Mouse (Mus musculus) left cerebral cortex, postnatal 10 days (tissue): ENCODE data around the gene Ghrh. TPM values are rescaled to one million over a fixed set of nuclear protein-coding genes. Genes with fewer than 3 reads are reported as not detected.

Source experiments
- DNase-seq, 2 experiments: peaks; one replicate each; pipeline ENCODE4 v3.0.0; 2021 to 2022; ENCODE audit warnings: low spot score in 2 of 2, mixed read lengths in 1 of 2; ENCODE audit errors: extremely low spot score in 1 of 2
- intact Hi-C: fragments of 180-260 bp; cut with DNase I; formaldehyde crosslinking; loops from one replicate; pipeline ENCODE4 v1.15.1; 2025
- total RNA-seq, 2 experiments: library from RNA; stranded (reverse); gene quantifications; 2 replicates each; pipeline ENCODE4 v1.2.3; 2021

Ghrh gene
- total RNA-seq, 2 experiments from 2014 or later: not detected

DNA sequence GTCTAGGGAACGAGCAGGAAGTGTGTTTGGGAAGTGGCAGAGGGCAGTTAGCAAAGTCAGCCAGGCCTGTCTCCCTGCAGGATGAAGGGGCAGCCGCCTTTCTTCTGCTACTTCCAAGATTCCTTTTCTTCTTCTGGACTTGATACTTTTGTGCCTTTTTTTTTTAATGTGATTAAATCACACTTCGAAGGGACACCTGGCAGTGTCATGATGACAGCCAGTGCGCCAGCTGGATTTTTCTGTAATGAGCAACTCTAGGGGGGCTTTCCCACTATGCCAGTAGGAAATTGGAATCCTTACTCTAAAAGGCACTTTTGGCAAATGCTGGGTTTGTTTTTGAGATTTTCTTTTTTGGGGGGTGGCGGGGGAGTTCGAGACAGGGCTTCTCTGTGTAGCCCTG, 31.8 kb downstream of the Ghrh start:
- DNase-seq: no peak
- intact Hi-C loops: no loop called here

DNA sequence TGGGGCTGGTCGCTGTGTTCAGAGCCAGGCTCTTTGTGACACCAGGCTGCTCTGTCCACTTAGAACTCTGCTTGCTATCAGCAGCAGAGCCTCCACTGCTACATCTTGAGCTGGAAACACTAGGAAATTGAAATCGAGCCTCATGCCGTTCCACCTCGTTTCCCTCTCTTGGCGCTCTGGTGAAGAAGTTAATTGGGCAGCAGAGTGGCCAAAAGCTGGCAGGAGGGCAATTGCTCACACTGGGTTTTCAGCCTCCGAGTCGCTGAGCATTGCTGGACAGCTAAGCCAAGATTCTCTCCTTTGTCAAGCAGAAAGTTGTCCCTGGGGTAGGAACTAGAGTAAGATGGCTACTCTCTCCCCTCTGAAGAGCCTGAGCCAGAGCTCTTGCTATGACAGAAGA, 33.0 kb downstream of the Ghrh start:
- intact Hi-C loops: no loop called here
- DNase-seq: no peak

DNA sequence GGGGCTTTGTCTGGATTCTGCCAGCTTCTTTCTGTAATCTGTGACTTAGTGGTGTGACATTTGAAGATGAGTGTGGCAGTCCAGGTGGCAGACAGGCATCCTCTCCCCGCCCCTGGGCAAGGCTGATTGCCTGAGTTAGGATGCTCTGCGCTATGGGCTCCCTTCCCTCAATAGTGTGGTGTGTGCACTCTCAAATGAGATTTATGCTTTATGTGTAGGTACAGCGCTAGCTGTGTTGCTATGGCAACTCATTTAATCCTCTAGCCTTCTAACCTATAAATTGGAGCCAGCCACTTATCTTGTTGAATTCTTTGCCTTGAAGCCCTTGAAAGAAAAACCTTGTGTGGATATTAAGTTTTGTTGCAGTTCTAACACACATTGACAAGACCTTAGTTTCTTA, 33.6 kb downstream of the Ghrh start:
- intact Hi-C loops: no loop called here
- no peak for DNase-seq

DNA sequence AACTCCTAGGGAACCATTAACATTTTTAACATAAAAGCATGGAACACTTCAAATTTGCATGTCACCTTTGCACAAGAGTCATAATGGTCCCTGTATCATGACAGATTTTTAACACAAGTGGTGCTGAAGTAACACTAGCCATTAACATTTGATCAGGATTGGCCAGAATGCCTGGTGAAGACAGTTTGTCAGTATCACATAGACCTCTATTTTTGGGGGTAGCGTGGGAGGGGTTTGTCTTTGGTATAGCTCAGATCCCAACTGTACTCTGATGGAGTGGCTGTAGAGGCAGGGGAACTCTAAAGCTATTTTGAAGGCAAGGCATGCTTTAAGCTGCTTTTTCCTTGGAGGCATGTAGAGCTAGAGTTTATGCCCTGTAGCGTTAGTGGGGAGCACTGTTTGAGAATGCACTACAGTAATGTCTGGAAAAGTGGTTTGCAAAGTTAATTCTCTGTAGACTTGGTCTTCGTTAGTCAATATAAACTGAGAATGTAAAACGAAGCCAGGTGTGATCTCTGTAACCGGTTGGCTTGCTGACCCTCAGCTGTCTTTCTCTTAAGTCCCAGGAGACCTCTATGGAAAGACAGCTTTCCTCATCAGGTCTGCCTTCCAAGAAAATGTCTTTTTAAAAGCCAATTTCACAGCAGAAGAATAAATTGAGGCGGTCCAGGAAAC, 36.2 kb downstream of the Ghrh start:
- intact Hi-C loops: no loop called here
- no peak for DNase-seq

DNA sequence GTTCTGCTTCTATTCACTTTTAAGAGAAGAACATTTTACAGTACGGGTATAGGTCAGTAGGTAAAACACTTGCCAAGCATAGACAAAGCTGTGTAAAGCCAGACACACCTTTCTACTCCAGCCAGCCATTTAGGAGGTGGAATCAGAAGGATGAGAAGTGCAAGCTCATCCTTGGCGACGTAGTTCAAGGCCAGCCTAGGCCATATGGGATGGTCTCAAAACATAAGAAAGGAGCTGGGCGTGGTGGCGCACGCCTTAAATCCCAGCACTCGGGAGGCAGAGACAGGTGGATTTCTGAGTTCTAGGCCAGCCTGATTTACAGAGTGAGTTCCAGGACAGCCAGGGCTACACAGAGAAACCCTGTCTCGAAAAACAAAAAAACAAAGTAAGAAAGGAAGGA, 37.7 kb downstream of the Ghrh start:
- intact Hi-C loops: no loop called here
- DNase-seq: no peak

DNA sequence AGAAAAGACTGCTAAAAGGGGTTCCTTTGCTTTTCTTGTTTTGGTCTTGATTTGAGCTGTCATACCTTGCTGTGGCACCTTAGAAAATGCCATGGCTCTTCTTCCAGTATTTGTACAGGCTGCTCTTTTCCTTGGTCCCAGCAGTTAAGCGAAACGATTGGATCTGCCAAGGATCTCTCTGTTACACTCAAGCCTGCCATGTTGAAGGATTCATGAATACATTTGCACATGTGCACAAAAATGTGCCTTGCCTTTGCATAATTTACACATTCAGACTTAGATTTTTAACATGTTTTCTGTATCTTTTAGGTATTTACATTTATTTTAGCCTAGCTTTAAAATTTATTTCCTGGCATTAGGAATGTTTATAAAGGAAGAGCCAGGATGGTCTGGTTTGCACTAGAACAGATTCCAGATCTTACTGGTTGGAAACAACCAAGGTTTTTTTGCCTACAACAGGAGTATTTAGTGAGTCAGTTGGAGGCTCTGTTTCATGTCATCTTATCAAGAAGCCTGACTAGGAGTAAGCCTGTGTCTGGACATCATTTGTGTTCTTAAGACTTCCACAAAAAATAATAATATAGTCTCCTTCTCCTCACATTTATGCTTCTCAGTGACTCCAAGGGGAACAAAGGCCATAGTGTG, 38.9 kb downstream of the Ghrh start:
- no peak for DNase-seq
- intact Hi-C loops: no loop called here

DNA sequence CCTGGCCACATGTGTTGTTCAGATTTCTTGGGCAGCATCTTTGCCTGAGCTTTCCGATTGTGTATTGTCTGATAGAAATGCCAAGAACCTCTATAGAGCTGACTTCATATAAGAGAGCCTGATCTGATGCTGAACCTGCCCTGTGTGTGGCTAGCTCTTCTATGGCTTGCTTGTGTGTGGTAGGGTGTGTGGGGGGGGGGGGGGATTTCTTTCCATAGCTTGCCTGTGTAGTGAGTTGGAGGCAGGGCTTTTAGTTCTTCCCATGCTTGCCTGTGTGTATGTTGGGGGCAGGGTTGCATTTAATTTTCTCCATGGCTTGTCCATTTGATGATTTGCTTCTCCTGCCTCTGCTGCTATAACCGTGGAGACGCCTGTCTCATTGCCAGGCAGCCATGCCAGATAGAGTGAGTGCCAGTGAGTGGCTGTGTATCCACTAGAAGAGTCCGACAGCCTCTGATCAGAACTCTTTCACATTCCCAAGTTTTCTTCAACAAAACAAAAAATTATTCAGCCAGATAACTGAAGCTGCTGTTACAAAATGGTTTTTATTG, 39.5 kb downstream of the Ghrh start:
- DNase-seq: peak in 1 of 2 experiments; percentile 44
- intact Hi-C loops: no loop called here

DNA sequence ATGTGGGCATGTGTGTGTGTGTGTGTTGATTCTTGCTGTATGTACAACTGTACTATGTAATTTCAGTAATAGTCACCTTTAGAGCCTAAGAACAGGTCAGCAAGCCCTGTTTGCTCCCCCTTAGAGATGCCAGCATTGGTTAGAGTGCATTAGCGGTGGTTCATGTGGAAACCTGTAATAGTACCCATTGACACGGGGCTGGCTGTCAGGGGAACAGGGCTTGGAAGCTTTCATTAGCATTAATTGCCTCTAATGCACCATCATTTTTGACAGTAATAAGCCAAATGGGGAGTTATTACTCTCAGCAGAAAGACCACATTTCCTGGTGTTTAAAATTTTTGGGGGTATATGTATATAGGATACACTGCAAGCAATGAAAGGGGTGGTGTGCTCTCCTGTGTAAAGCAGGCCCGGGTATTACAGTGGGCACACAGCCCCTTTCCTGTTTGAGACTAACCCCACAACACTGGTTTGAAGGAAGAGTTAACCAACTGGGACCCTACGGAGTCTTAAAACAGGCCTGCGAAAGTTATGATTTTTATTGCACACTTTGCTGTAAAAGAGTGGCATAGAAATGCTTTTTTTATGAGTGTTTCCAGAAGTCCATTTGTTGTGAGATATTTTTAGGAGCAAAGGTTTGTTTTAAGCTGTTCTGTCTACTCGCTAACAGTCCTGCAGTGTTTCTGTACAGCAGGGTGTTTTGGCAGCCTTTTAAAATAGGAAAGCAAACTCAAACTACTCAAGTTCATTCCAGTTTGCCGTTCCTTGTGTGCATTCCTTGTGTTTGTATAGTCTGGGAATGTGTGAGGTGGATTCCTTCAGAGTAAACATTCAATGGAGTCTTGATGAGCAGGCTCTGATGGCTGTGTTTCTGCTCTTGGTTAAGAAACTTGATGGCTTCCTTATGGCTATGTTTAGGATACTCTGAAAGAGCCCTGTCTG, 40.9 kb downstream of the Ghrh start:
- no peak for DNase-seq
- intact Hi-C loops: no loop called here

DNA sequence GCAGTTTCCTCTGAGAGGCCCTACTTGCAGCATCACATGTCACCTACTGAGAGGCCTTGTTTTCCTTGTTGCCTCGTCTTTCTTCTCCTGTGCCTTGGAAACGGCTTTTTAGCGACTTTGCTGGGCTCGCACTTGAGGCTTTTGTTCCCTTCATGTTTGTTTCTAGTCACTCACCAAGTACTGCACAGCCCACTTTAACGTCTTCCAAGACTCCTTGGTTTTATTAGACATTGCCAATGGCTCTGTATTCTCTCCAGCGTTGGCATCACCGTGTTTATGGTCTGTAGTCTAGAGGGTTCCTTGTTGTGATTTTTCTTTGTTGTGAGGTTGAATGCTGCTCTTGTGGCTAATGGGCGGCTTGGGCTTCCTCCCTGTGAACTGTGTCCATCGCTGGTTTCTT, 44.2 kb downstream of the Ghrh start:
- peak in 1 of 2 experiments; percentile 46 for DNase-seq
- intact Hi-C loops: no loop called here

DNA sequence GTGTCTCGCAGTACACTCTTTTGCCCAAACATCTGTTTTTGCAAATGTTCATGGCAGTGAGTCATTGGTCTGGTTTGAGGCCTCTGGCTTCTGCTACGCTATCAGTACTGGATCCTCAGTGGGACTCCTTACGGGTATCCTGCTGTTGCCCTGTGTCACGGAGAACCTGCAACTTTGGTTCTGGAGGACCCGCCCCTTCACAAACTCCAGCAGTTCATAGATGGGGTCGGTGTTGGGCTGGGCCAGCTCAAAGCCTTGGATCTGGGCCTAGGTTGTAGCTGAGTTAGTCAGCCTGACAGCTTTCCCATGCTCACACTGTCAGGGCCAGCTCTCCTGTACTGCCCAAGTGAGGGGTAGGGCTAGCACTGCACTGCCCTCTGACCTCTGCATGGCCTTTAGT, 47.3 kb downstream of the Ghrh start:
- intact Hi-C loops: no loop called here
- DNase-seq: no peak

DNA sequence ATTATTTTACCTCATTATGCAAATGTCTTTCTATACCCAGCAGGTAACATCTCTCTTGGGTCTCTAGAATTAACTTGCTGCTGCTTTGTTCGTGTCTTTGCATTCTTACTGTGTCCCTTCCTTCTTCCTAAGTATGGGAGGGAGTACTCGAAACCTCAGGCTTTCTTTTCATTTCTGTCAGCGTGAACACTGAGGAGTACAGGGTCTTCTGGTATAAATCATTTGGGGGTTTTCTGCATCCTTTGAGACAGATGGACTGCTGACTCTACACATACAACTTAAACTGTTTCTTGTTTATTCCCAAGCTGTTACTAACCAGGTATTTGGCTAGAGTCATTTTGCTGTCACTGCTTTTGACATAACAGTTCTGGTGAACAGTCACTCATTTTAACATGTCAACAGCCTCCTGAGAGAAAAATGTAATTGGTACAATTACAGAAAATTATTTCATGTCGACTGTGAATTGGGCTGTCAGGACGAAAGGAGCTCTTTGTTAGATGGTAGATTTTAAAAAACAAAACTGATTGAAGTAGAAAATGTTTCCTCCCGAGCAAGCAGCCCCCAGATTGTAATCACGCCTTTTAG, 51.1 kb downstream of the Ghrh start:
- DNase-seq: no peak
- intact Hi-C loops: no loop called here

DNA sequence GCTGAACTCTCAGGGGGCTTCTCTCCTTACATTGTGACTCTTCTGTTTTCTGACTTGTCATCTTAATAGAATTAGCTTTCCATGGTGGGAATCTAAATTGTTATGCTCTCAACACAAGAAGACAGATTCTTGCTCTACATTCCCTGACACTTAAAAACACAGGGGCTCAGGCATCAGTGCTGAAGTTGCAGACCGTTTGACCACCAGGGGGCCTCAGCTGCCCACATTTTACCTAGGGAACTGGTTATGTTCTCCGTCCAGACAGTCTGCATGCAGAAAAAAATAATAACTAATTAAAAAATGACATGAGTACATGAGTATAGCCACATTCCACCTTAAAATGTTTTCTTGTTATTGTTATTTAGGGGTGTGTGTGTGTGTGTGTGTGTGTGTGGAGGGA, 55.2 kb downstream of the Ghrh start:
- DNase-seq: peak; percentile 65 to 83

DNA sequence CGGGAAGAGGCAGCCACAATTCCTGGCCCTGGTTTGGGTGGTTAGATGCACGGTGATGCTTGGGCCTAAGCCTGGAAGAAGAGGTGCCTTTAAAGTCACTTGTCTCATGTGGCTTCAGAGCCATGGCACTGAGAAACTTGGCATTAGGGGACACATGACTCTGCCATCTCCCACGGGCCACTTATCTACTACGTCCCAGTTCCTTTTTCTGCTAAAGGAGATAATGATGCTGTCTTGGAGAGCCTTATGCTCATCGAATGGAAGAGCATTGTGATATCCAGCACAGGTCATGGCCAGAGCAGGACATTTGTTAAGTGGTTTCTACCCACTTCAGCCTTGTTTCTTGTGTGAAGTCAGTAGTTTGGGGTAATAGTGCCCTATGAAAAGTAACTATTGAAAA, 58.3 kb downstream of the Ghrh start:
- no peak for DNase-seq
- intact Hi-C loops: loop anchor here (5.0 kb wide), 1 partner anchor 168 kb away; no protein-coding TSS in a partner anchor

More for the DNA sequence above, 55.2 kb downstream of the Ghrh start:
- intact Hi-C loops: loop anchor here (5.0 kb wide), 2 partner anchors 45 to 280 kb away; partner anchors contain the start of gene Blcap

DNA sequence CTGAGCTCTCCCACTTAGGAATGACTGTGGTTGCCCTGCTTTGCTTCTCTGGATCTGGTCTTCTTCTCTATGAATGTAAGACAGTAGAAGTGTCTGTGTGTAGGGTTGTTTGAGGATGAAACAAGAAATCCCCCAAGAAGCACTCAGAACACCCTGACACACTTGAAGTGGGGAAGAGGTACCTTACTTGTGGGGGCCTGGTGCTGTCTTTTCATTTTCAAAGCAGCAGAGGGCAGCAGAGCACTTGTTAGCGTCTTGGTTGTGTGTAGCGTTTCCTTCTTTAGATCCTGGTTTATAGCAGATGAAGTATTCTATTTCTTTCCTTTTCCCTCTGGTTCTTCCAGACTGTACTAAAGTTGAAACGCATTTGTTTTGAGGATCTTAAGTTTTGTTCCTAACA, 59.8 kb downstream of the Ghrh start:
- intact Hi-C loops: loop anchor here (5.0 kb wide), 1 partner anchor 170 kb away; no protein-coding TSS in a partner anchor
- peak in 1 of 2 experiments; percentile 61 for DNase-seq

DNA sequence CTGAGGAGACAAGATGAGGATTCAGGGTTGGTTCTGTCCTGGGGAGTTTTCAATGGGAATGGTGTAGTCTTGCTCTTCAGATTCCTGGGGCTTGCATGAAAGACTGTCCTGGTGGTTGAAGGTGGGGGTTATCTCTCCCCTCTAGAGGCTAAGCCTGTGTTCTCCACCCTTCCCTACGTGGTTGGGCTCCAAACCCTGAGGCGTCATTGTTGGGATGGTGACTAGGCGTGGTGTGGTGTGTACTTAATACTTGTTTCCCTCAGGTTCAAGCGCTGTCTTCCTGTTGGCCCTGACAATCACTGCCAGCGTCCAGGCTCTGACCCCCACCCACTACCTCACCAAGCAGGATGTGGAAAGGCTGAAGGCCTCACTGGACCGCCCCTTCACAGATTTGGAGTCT, 64.0 kb downstream of the Ghrh start:
- DNase-seq: no peak
- intact Hi-C loops: no loop called here
